In genomic region chr7:127393944-127394333, GRCm38 (mm10) we compare ENCODE assay signal across 8 mouse cellular contexts. TPM values are rescaled to one million over a fixed set of nuclear protein-coding genes. Genes with fewer than 3 reads are reported as not detected.
A peak's percentile ranks its signal among the peaks of the same experiment; 100 is the strongest.
DNase-seq lines count a peak whose midpoint lies in the region; ATAC-seq and TF ChIP-seq lines count a peak whose summit lies in the region.

No protein-coding gene starts in this region.

- peak overlapping the region; percentile 57; the same call in 1 of the 2 replicates for H3K9ac ChIP-seq in kidney, embryonic 14.5 days (ENCODE audit: low read depth, low read length)
- peak overlapping the region; percentile 64 for H3K9ac ChIP-seq in midbrain, embryonic 16.5 days (ENCODE audit: low read depth, low read length)

- H3K9me3 ChIP-seq in kidney, embryonic 14.5 days (ENCODE audit: control insufficient read depth, low read length): no peaks in the 10 kb centered on the region
- no peaks in the 10 kb centered on the region for H3K9me3 ChIP-seq in midbrain, embryonic 16.5 days (replicated peaks; ENCODE audit: control insufficient read depth, low read length, poor library complexity, severe bottlenecking)

- peak overlapping the region; percentile 85 for H3K4me2 ChIP-seq in kidney, embryonic 14.5 days (replicated peaks; ENCODE audit: low read depth, low read length)
- H3K4me2 ChIP-seq in midbrain, embryonic 16.5 days (ENCODE audit: low read length): peak overlapping the region; percentile 75

- TF ChIP-seq CTCF in cortical plate, adult 2 months (IDR thresholded peaks at IDR 0.05; ENCODE audit: extremely low read depth, insufficient read depth, low read length): no peak

- 18% methylated on average over 7 of the region's 7 CpGs for WGBS in kidney, embryonic 14.5 days
- WGBS in midbrain, embryonic 16.5 days: 24% methylated on average over 7 of the region's 7 CpGs

- no peak for DNase-seq in kidney, adult 11 months
- no peak for DNase-seq in urinary bladder, adult 2 months (ENCODE audit: low spot score)
- DNase-seq in cerebellum, adult 9-10 months: no peak
- DNase-seq in urinary bladder, postnatal 14 days (ENCODE audit: low spot score): no peak

- peaks cover 9% of the 10 kb centered on the region; the same call in 1 of the 2 replicates for H3K4me1 ChIP-seq in kidney, embryonic 14.5 days (ENCODE audit: control insufficient read depth, insufficient read depth, low read length)
- H3K4me1 ChIP-seq in cortical plate, adult 2 months (ENCODE audit: control insufficient read depth, insufficient read depth, low read length): peaks cover 6% of the 10 kb centered on the region; the same call in 1 of the 2 replicates
- H3K4me1 ChIP-seq in midbrain, embryonic 16.5 days (ENCODE audit: control insufficient read depth, insufficient read depth, low read length): peaks cover 13% of the 10 kb centered on the region

- H3K27me3 ChIP-seq in kidney, embryonic 14.5 days (ENCODE audit: control insufficient read depth, insufficient read depth, low read length): no peaks in the 10 kb centered on the region
- H3K27me3 ChIP-seq in midbrain, embryonic 16.5 days (ENCODE audit: control insufficient read depth, insufficient read depth, low read depth, low read length): no peaks in the 10 kb centered on the region

- no peak for TF ChIP-seq POLR2A in cortical plate, adult 2 months (IDR thresholded peaks at IDR 0.05; ENCODE audit: extremely low read depth, insufficient read depth, low read length)

- peaks cover 5% of the 10 kb centered on the region for H3K36me3 ChIP-seq in kidney, embryonic 14.5 days (ENCODE audit: control insufficient read depth, insufficient read depth, low read length)
- peaks cover 3% of the 10 kb centered on the region; the same call in 1 of the 2 replicates for H3K36me3 ChIP-seq in midbrain, embryonic 16.5 days (ENCODE audit: control insufficient read depth, insufficient read depth, low read length)

- ATAC-seq in kidney, embryonic 14.5 days (ENCODE audit: low FRiP score, low TSS enrichment): peak; percentile 8; the same call in 1 of the 2 replicates
- peak; percentile 17 for ATAC-seq in inflammation-experienced regulatory T-cells, adult 6 months
- peak; percentile 33; the same call in 1 of the 2 replicates for ATAC-seq in midbrain, embryonic 16.5 days

- peak overlapping the region; percentile 75 for H3K4me3 ChIP-seq in kidney, embryonic 14.5 days (ENCODE audit: low read length)
- H3K4me3 ChIP-seq in cortical plate, adult 2 months (ENCODE audit: insufficient read depth, low read length): peak overlapping the region; percentile 53
- H3K4me3 ChIP-seq in midbrain, embryonic 16.5 days (ENCODE audit: low read depth, low read length): peak overlapping the region; percentile 72

- H3K27ac ChIP-seq in kidney, embryonic 14.5 days (ENCODE audit: low read depth, low read length): peak overlapping the region; percentile 30
- no peak overlapping the region for H3K27ac ChIP-seq in cortical plate, adult 2 months (ENCODE audit: insufficient read depth, low read length)
- peak overlapping the region; percentile 90 for H3K27ac ChIP-seq in midbrain, embryonic 16.5 days (ENCODE audit: low read length)

RNA-seq across cellular contexts. Expression of gene E430018J23Rik, which starts 0.5 kb away (rescaled TPM):
- polyA plus RNA-seq in kidney, embryonic 14.5 days (2014; fragmentation: Nextera tagmentation; extraction: Ambion mirVana): 5.5 and 8.0 TPM in 2 replicates
- polyA plus RNA-seq in cortical plate, adult 2 months (2012; rRNA removed): 5.4 and 8.3 TPM in 2 replicates
- polyA plus RNA-seq in inflammation-experienced regulatory T-cells, adult 6 months (2017; shearing (Covaris generic)): 1 to 10 TPM; 4.0 to 7.8 (median 5.4) TPM
- 4.9 and 6.3 TPM in 2 replicates for polyA plus RNA-seq in midbrain, embryonic 16.5 days (2015; fragmentation: Nextera tagmentation; extraction: Ambion mirVana)
- polyA plus RNA-seq in urinary bladder, adult 2 months (2012; rRNA removed): 6.2 and 6.8 TPM in 2 replicates

RNA-seq across cellular contexts. Expression of gene 9130019O22Rik, which starts 7.0 kb away (rescaled TPM):
- 2.6 and 7.2 TPM in 2 replicates for polyA plus RNA-seq in kidney, embryonic 14.5 days (2014; fragmentation: Nextera tagmentation; extraction: Ambion mirVana)
- 2.7 TPM in 2 replicates for polyA plus RNA-seq in cortical plate, adult 2 months (2012; rRNA removed)
- polyA plus RNA-seq in inflammation-experienced regulatory T-cells, adult 6 months (2017; shearing (Covaris generic)): 1 to 10 TPM; 4.8 to 8.8 (median 6.5) TPM
- polyA plus RNA-seq in midbrain, embryonic 16.5 days (2015; fragmentation: Nextera tagmentation; extraction: Ambion mirVana): 4.6 and 5.4 TPM in 2 replicates
- 3.7 and 3.9 TPM in 2 replicates for polyA plus RNA-seq in urinary bladder, adult 2 months (2012; rRNA removed)

RNA-seq across cellular contexts. Expression of gene Zfp764, which starts 12.7 kb away (rescaled TPM):
- polyA plus RNA-seq in kidney, embryonic 14.5 days (2014; fragmentation: Nextera tagmentation; extraction: Ambion mirVana): 6.8 and 8.8 TPM in 2 replicates
- 3.4 and 3.9 TPM in 2 replicates for polyA plus RNA-seq in cortical plate, adult 2 months (2012; rRNA removed)
- 1 to 10 TPM; 3.6 to 7.5 (median 6.1) TPM for polyA plus RNA-seq in inflammation-experienced regulatory T-cells, adult 6 months (2017; shearing (Covaris generic))
- 4.9 and 5.3 TPM in 2 replicates for polyA plus RNA-seq in midbrain, embryonic 16.5 days (2015; fragmentation: Nextera tagmentation; extraction: Ambion mirVana)
- polyA plus RNA-seq in urinary bladder, adult 2 months (2012; rRNA removed): 7.8 and 9.7 TPM in 2 replicates

RNA-seq across cellular contexts. Expression of gene Zfp747, which starts 18.1 kb away (rescaled TPM):
- polyA plus RNA-seq in kidney, embryonic 14.5 days (2014; fragmentation: Nextera tagmentation; extraction: Ambion mirVana): 5.7 and 8.4 TPM in 2 replicates
- 5.2 and 5.5 TPM in 2 replicates for polyA plus RNA-seq in cortical plate, adult 2 months (2012; rRNA removed)
- 10 to 100 TPM in 2 of 3 experiments, 1 to 10 TPM in 1; 9.9 to 11.0 (median 10.6) TPM for polyA plus RNA-seq in inflammation-experienced regulatory T-cells, adult 6 months (2017; shearing (Covaris generic))
- 10.1 and 10.5 TPM in 2 replicates for polyA plus RNA-seq in midbrain, embryonic 16.5 days (2015; fragmentation: Nextera tagmentation; extraction: Ambion mirVana)
- 7.5 and 9.0 TPM in 2 replicates for polyA plus RNA-seq in urinary bladder, adult 2 months (2012; rRNA removed)

RNA-seq across cellular contexts. Expression of gene Zfp688, which starts 27.9 kb away (rescaled TPM):
- 26.8 and 27.6 TPM in 2 replicates for polyA plus RNA-seq in kidney, embryonic 14.5 days (2014; fragmentation: Nextera tagmentation; extraction: Ambion mirVana)
- 19.2 and 19.3 TPM in 2 replicates for polyA plus RNA-seq in cortical plate, adult 2 months (2012; rRNA removed)
- polyA plus RNA-seq in inflammation-experienced regulatory T-cells, adult 6 months (2017; shearing (Covaris generic)): 10 to 100 TPM; 15.5 to 20.4 (median 16.4) TPM
- polyA plus RNA-seq in midbrain, embryonic 16.5 days (2015; fragmentation: Nextera tagmentation; extraction: Ambion mirVana): 27.7 and 28.1 TPM in 2 replicates
- polyA plus RNA-seq in urinary bladder, adult 2 months (2012; rRNA removed): 19.5 and 20.2 TPM in 2 replicates
